Mouse (Mus musculus) liver, embryonic 14.5 days (tissue): ENCODE results near the gene Ankrd12.

Source experiments
- CTCF ChIP-seq: IDR thresholded peaks from 2 replicates; pipeline ENCODE4 v1.5.1; 2016; ENCODE audit warnings: antibody characterized with exemption, low read depth, control low read depth
- EP300 ChIP-seq: IDR thresholded peaks from 2 replicates; pipeline ENCODE4 v1.6.1; 2016; ENCODE audit warnings: antibody characterized with exemption, low read depth

DNA sequence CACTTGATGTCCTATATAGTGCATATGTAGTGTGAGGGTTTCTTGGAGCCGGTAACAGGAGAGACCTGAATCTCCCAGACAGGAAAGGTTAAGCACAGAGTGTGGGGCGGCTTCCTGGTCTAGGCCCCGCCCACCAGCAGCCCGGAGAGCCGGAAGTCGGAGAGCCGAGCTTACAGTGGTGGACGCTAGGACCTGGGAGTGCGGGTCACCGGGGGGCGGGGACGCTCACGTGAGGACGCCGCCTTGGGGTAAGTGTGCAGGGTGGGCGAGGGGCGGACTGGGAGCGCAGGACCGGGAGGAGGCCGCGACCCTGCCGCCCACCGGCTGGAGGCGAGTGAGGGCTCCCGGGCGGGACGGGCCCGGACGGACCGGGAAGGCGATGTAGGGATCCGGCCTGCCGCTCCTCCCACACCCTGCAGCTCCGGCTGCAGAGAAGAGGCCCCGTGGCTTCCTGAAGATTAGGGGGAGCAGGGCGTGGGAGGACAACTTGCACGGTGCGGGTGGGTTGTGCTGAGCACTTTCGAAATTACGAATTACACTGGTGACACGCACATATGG lies 34.6 kb upstream of the Ankrd12 start, which contains the start of gene Washc1:
- TF ChIP-seq CTCF (peak; percentile 20; the same call in 1 of the 2 replicates), EP300 (no peak)
